Mouse (Mus musculus) CD4-positive, CD25-positive, alpha-beta regulatory T cell, adult 2 months (primary cell): ENCODE results near the gene Bcat1.
A peak's percentile ranks its signal among the peaks of the same experiment; 100 is the strongest.

ENCODE experiments used
- DNase-seq: peaks from one replicate; pipeline ENCODE4 v3.0.0-alpha.2; 2012; ENCODE audit warnings: low read depth, low spot score

The Bcat1 gene

DNA sequence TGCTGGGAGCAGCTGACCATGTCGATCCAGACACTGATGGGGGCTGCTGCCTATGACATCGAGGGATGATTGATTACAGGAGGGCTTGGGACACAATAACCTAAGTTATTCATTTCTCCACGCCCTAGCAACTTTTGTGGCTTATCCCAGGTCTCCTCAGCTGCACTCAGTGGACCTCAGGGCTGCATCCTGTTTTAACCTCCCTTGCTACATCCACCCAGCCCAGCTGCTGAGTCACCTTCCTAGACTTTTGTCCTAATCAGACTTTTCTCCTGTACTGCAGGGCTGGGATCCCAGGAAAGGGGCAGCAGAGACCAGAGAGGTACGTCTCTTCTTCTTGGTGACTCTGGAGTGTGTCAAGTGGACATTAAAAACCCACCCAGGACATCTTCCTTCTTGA, 19.9 kb downstream of the Bcat1 start:
- no peak for DNase-seq

DNA sequence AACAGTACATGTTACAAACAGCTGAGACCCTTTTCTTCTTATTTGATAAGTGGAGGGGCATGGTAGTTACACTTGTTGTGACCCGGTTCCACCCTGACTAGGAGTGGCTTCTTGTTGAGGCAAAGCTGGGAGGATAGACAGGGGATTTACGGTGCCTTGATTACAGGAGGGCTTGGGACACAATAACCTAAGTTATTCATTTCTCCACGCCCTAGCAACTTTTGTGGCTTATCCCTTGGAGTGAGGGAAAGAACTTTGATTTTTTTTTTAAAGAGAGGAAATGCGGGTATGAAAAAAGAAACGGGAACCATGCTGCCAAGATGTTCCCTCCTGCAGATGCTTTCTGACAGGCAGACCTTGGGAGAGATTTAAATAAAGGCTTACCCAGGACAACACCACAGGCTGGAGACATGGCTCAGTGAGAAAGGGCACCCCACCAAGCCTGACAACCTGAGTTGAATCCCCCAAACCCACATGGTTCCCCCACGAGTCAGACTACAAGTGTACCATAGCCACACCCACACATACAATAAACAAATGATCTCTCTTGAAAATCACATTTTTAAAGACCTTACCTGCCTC, 20.6 kb downstream of the Bcat1 start:
- no peak for DNase-seq

DNA sequence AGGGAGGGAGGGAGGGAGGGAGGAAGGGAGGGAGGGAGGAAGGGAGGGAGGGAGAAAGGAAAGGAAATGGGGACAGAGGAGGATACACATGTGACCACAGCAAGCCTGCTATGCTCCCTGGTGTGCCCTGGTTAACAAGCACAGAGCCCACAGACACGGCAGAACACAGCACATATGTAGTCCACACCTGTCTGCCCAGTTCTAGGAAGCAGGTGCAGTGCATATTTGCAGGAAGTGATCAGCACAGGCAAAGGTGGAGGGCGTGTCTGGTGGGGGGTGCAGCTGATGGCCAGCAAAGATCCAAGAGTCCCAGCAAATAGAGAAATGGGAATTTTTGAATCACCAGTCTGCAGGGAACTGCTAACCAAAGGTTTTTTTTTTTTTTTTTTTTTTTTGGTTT, 23.3 kb downstream of the Bcat1 start:
- DNase-seq = no peak

DNA sequence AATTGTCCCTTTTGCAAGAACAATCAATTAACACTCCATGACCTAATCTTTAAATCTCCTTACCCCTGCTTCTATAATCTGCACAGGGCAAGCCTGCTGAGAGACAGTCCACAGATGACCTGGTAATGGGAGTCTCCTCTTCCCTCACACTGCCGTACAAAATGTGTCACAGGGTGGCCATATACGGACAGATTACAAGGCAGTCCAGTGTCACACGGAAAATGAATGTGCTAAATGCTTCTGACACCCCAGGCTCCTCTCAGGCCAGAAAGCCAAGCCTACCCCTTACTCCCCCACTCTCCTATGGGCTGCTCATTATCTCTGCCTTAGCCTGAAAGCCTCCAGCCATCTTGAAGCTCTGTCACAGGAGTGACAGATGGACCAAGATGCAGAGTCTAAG, 25.1 kb downstream of the Bcat1 start:
- no peak for DNase-seq

DNA sequence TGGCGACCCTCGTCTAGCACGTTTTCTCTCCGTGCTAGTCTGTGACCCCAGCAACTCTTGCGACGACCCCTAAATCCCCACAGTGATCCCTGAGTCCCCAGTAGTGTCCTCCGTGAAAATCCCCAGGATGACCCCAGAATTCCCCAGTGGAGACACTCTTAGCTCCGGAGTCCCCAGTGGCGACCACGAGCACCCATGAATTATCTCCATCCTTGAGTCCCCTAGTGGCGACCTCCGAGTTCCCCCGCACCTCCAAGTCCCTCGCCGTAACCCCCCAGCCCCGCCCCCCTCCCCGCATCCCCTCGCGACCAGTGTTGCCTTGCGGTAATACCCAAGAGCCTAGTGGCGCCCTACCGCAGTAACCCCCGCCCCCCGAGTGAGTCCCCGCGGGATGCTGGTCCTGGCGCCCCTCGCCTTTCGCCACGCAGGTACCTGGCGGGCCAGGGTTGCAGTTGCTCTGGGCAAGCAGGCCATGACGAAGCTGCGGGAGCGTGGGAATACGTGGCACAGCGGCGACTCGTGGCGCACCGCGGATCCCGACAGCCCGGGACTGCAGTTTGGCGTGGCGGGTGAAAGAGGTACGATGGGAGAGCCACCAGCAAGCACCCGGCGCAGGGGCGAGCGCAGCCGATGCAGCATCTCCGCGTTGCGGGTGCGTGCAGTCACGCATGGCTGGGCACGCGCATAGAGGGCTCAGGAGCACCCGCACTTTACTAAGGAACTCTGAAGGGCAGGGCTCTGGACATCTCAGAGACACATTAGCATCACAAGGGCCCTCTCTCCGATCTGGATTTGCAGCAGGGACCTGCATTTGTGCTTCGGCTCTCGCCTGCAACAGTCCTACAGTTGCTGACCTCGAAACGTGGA, 27.6 kb downstream of the Bcat1 start:
- peak; percentile 11 for DNase-seq

DNA sequence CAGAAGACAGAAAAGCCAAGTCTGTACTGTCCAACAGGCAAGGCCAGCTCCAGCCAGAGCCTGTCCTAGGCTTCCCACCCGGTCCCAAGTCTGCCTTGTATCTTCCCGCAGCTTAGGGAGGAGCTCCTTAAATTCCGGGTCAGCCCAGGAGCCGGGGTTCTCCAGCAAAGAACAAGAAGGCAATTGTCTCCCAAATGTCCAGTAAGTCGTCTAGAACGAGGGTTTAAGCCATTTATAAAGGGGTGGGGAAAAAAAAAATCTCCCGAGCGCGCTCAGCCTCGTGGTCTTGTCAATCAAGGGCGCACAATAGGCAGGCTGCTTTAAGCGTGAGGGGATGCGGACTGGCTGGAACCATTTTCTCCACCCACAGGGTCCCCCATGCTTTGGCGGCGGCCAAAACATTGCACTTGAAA, 28.5 kb downstream of the Bcat1 start:
- DNase-seq = no peak

DNA sequence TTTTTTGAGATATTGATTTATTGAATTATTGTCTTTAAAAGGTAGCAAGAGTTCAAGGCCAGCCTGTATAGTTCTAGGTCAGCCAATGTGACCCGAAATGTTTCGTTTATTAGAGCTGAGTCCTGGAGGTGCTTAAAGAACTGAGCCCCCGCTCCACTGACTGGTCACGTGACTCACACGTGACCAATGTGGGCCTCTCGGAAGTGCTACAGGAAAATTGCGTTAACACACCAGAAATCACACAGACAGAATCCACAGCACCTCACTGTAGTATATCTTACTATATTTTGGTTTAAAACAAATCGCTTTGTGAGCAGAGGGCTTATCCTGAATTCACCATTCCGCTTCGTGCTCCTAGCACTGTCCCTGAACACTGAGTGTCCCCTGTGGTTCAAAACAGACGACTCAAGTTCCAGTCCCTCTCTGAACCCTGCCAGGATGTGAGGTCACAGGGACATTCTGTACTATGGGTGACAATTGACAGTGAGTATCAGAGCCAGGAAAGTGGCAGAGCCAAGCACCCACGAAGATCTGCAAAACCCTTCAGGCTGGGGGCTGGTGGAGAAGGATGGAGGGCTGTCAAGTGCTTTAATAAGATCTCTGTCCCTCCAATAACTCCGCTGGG, 29.6 kb downstream of the Bcat1 start:
- no peak for DNase-seq

DNA sequence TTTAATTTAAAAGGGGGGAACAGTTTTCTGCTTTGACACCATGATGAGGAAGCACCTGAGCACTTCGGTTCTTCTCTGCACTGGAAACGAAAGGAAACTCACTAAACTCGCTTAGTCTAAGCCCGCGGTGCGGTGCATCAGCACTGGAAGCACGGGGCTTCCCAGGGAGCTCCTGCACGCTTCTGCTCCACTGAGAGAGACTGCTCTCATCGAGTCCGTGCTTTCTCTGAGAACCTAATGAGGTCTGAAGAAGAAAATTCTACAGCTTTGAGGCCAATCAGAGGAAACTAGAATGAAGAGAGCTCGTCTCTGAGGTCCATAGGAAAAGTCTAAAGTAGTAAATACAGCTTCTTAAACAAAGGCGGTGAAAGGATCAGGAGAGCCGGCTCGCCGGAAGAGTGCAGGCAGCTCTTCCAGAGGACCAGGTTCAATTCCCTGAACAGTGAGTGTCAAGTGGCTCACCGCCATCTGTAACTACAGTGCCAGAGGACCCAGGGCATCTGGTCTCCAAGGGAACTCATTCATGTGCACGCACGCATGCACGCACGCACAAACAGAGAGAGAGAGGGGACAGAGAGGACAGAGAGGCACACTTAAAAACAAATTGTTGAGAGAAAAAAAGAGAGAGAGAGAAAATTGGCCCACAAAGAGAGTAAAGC, 30.9 kb downstream of the Bcat1 start:
- DNase-seq = no peak

DNA sequence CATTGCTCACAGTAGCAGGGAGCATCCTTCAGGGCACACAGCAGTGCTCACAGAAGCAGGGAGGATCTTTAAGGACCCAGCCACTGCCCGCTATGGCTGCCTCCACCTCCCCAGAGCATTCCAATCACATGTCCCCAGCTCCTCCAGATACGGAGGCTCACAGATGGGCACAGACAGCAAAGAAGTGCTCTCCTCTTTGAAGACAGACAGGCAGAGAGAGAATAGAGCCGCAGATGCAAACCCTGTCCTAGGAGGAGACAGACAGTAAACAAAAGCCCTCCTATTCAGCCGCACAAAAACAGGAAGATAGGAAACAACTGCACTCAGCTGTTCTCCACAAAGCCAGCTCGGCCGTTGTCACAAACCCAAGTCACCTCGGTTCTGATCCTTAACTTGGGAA, 35.3 kb downstream of the Bcat1 start:
- DNase-seq = no peak

DNA sequence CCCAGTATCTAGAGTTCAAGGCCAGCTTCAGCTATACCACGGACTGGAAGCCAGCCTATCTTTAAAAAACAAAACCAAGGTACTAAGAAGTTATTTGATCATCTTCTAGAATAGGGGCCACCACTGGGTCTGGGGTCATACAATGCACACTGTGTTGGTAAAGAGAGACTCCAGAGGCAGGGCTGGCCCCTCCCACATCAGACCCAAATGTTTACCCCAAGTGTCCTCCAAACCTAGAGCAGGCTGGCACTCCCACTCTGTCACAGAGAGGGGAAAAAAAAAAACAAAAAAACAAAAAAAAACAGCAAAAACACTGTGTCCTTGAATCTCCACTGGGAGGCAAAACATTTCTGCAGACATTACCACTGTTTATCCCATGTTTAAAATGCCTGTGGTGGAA, 38.4 kb downstream of the Bcat1 start:
- no peak for DNase-seq

DNA sequence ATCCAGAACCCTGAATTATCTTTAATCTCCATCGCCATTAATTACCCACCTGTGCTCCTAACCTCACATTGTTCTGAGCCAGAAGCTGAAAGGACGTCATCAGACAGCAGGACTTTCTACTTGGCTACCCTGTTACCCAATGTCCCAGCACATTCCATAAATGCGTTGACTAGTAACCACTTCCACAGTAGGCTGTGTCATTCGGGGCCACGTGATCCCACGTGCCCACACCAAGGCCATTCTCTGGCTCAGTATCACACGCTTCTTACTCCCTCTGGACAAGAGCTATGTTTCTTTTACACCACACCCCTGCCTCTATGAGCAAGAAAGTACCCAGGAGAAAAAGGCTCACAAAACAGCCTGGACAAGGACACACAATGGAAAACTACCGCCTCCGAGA, 40.6 kb downstream of the Bcat1 start:
- DNase-seq = no peak

DNA sequence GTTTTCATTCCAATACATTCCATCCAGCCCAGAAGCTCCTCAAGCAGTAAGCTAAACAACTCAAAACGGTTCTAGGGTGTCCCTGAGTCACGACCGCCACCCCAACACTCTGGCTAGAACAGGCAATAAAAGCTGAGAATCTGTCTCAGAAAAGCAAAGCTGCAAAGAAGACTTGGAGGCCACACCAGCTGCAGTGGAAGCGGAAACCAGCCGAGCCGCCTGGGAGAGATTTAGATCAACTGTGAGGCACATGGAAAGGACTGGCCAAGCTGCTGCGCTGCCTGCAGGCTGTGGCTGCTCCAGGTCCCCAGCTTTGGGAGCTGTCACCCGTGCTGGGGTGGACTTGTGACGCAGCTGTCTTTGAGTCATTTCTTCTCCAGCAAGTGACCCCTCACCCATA, 45.4 kb downstream of the Bcat1 start:
- DNase-seq = no peak

DNA sequence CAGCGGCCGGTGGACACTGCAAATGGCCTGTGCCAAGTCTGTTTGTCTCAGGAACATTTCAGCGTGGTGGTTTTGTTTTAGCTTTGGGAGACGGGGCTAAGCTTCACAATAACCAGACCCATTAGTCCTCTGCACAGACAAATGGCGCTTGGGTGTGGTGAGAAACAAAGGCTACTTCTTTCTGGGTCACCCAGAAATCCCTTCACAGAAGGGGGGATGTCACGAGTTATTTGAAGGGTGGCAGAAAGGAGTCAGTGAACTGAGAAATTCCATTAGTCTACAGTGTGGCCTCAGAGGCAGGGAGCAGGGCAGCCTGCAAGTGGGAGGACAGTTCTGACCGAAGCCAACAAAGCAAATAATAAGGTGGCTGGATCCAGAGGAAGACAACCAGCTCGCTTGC, 52.0 kb downstream of the Bcat1 start:
- no peak for DNase-seq

DNA sequence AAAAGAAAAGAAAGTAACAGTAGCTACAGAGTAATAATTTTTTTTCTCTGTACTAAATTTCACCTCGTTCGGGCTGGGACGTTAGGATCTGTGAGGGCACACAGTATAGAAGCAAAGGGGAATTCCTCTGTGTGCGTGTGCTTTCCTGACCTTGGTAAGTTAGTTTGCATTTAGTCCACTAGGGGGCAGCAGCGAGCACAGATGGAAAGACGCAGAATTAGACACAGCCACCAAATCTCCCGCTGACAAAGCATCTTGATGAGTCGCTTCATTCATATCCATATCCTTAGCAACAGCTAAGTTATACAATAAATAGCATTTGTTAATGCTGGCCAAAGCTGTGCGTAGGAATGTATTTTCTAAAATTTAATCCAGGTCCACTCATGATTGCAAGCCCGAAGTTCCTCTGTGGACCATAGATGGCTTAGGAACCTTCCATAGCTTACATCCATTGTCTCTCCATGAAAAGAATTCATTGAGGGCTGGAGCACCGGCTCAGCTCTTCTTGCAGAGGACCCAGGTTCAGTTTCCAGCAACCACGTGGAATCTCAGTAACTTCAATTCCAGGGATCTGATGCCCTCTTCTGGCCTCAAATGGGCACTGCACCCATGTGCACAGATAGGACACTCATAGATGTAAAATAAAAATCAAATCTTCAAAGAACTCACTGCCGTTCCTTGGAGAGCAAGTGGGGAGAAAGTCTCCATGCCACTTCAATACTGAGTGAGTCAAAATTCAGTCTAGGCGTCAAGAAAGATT, 52.8 kb downstream of the Bcat1 start:
- DNase-seq = peak; percentile 87

DNA sequence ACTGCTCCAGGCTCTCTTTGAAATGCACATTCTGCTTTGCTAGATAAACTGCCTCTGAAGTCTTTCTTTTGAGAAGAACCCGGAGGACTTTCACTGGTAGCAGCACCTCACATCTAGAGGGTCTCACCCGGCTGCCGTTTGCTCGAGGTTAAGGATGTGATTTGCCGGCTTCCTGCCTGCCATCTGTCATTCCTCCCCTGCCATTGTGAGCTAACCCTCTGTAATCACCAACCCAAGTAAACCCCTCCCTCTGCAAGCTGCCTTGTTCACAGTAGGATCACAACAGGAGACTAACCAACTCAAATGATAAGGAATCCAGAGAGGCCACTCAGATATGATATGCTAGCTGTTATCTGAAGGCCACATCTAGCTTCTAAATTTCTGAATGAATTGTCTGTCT, 53.6 kb downstream of the Bcat1 start:
- DNase-seq = no peak

DNA sequence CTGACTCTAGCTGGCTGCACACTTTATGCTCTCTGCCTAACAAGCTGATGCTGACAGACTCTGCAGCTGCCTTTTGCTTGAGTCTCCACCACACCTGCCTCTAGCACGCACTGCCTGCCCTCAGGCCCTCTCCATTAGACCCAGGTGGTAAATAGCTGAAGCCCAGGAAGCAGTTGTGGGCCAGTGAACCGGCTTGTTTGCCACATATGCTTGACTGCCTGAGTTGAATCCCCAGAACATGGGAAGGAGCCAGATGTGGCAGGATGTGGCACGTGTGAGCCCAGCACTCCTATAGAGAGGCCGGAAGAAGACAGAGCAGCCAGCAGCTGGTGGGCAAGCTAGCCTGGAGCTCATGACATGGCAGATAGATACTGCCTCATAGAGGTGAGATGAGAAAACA, 55.4 kb downstream of the Bcat1 start:
- DNase-seq = no peak

DNA sequence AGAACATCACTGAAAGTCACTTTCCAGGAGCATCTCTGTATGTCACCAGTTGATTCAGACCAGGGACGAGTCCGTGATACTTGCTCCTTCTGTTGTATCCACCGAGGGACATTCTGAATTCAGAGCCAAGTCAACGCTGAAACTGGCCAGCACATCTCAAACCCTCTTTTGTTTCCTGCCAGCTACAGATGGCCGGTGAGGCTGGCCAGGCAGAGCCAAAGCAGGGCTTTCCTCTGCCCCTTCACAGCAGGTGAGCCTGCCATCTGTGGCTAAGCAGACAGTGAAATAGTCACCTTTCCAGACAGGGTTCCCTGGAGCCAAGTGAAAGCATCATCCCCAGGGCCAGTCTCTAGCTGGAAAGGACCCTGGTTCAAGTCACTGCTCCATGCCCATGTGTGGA, 57.7 kb downstream of the Bcat1 start:
- DNase-seq = no peak

DNA sequence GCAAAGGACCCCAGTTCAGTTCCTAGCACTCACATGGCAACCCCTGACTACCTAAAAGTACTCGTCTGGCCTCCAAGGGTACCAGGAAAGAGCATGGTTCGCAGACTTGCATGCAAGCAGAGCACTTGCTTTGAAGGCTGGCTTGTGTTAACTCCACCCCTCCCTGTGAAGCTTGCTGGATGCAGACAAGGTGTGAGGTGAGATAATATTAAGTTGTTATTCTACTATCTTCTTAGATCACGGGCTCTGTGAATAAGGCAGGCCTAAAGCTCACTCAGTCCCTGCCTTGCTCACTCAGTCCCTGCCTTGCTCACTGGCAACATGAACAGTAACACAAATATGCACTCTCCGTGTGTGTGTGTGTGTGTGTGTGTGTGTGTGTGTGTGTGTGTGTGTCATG, 58.5 kb downstream of the Bcat1 start:
- DNase-seq = no peak

DNA sequence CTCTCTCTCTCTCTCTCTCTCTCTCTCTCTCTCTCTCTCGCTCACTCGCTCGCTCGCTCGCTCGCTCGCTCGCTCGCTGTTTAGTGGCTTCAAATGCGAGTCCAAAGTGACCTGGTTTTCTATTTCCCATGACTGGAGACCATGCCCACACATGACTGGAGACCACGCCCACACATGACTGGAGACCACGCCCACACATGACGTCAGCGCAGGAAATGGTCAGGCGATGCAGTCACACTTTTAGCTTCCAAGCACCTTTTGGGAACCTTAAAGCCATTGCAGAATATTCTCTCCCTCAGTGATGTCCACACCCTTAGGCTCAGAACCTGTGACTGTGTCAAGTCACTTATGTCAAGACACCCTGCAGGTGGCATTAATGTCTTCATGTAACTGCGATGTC, 59.3 kb downstream of the Bcat1 start:
- no peak for DNase-seq

DNA sequence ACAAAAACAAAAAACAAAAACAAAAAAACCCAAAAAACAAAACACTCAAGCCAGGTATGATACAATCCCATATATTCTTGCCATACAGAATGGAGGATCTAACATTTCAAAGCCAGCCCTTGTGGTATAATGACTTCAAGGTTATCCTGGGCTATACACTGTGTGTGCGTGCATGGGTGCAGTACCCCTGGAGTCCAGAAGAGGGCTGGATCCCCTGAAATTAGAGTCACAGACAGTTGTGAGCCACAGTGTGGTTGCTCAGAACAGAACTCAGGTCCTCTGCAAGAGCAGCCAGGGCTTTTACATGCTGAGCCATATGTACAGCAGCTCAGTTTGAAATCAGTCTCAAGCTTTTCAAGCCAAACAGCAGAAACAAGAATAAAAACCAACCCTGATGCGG, 61.0 kb downstream of the Bcat1 start:
- peak; percentile 31 for DNase-seq

DNA sequence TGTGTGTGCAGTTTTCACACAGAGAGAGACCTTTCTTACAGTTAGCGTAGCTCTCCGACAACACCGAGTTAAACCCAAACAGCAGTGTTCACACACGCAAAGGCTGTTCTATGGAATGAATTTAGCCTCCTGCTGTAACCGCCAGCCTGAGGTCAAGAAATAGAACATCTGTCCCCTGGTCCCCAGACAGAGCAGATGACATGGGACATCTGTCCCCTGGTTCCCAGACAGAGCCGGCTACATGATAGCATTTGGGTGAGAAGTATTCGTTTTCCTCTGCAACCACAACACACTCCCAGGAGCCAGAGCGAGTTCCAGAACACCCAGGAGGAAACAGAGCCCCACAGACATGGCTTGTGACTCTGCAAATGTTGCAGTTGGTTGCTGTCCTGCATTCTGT, 63.3 kb downstream of the Bcat1 start:
- DNase-seq = no peak

DNA sequence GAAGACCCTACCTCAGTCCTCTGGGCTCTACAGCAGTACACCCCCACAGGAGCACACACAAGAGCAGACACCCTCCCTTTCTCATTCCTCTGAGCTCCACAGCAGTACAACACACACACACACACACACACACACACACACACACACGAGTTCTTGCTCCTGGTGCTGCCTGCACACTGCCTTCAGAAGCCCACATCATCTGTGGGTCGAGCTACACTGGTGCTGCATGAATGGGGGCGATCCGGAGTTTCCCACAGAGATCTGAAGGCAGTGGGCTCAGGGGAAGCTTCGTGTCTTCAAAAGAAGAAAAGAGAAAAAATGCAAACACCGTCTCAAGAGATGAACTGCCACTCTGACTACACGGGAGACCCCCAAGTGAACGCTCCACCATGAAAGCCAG, 64.8 kb downstream of the Bcat1 start:
- no peak for DNase-seq
